Mouse (Mus musculus): ENCODE data around the gene Ccr3. TPM values are rescaled to one million over a fixed set of nuclear protein-coding genes. Genes with fewer than 3 reads are reported as not detected.

Ccr3 gene
- polyA plus RNA-seq, 1 experiment = not detected

DNA sequence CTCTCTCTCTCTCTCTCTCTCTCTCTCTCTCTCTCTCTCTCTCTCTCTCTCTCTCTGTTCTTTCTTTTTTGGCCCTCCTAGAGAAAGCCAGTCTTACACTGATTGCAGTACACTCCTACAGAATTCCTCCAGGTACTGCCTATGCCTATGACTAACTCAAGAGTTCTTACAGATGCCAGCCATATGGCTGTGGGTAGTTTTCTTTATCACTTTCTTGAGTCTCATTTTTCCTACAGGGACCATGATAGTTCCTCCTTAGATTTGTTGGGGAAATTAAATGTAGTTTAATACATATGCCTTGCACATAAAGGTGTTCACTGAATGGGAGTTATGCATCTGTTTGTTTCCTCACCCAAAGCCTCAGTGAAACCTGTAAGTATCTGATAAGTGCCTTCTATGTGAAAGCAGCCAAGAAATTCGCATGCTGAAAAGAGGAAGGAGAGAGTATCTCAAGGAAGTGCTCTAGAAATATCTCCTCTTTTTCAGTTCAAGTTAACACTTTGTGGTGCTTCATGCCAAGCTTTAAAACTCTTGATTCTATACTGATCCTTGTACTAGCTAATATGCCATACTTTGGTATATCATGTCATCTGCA, 30.4 kb upstream of the Ccr3 start:
- Histone ChIP-seq H3K27me3 (ENCODE audit: control insufficient read depth, insufficient read depth, insufficient read length) (no peaks in the 10 kb centered on the region), H3K4me3 (no peak overlapping the region), H3K79me2 (ENCODE audit: control insufficient read depth, insufficient read depth) (no peaks in the 10 kb centered on the region), H3ac (ENCODE audit: control insufficient read depth, insufficient read length) (no peak overlapping the region), H3K36me3 (ENCODE audit: control insufficient read depth, insufficient read depth) (no peaks in the 10 kb centered on the region), H3K4me2 (ENCODE audit: low read depth) (no peak overlapping the region)
- TF ChIP-seq POLR2AphosphoS2 (IDR thresholded peaks at IDR 0.05; ENCODE audit: insufficient read length, low read depth) (no peak), REST (IDR thresholded peaks at IDR 0.05; ENCODE audit: insufficient read depth, insufficient read length) (no peak), TCF12 (IDR thresholded peaks at IDR 0.05; ENCODE audit: insufficient read depth, poor library complexity, severe bottlenecking) (no peak), MYOD1 (IDR thresholded peaks at IDR 0.05; ENCODE audit: control insufficient read depth in 1 of 3, insufficient read length in 2 of 3, low read depth in 2 of 3) (no peak), MYOG (IDR thresholded peaks at IDR 0.05; ENCODE audit: control insufficient read depth in 1 of 3, insufficient read depth in 1 of 3, insufficient read length in 2 of 3, low read depth in 2 of 3) (no peak), MAX (IDR thresholded peaks at IDR 0.05; ENCODE audit: low read depth) (no peak), TCF3 (IDR thresholded peaks at IDR 0.05; ENCODE audit: insufficient read length, low read depth) (no peak), USF1 (IDR thresholded peaks at IDR 0.05; ENCODE audit: low read depth) (no peak), SRF (IDR thresholded peaks at IDR 0.05; ENCODE audit: control insufficient read depth, insufficient read length, low read depth) (no peak), E2F4 (IDR thresholded peaks at IDR 0.05; ENCODE audit: insufficient read depth) (no peak), POLR2A (IDR thresholded peaks at IDR 0.05; ENCODE audit: insufficient read length, low read depth) (no peak), CEBPB (IDR thresholded peaks at IDR 0.05; ENCODE audit: insufficient read depth, poor library complexity, severe bottlenecking) (no peak)

DNA sequence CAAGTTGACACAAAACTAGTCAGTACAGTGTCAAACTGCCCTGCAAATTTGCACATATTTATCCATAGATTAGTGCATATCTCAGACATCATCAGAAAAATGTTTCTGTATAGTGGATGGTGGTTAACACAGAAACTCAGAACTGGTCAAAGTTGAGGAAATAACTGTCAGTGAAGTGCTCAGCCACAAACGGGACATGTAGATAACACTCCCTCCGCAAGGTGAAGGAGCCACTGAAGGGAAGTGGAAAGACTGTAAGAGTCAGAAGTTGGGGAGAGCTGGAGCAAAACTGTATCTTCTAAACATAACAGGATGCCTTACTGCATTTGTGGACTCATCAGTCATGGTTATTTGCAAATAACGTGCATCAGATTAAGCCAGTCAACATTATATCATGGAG, 24.1 kb upstream of the Ccr3 start:
- no peaks in the 10 kb centered on the region for H3K27me3 ChIP-seq (ENCODE audit: control insufficient read depth, insufficient read depth, insufficient read length)
- no peaks in the 10 kb centered on the region for H3K79me2 ChIP-seq (ENCODE audit: control insufficient read depth, insufficient read depth)
- H3ac ChIP-seq (ENCODE audit: control insufficient read depth, insufficient read length) = no peak overlapping the region
- H3K4me2 ChIP-seq (ENCODE audit: low read depth) = no peak overlapping the region
- H3K4me3 ChIP-seq = no peak overlapping the region
- no peaks in the 10 kb centered on the region for H3K36me3 ChIP-seq (ENCODE audit: control insufficient read depth, insufficient read depth)
- no peak for TF ChIP-seq POLR2A (IDR thresholded peaks at IDR 0.05; ENCODE audit: insufficient read length, low read depth)
- TF ChIP-seq E2F4 (IDR thresholded peaks at IDR 0.05; ENCODE audit: insufficient read depth) = no peak
- TF ChIP-seq CEBPB (IDR thresholded peaks at IDR 0.05; ENCODE audit: insufficient read depth, poor library complexity, severe bottlenecking) = no peak
- no peak for TF ChIP-seq USF1 (IDR thresholded peaks at IDR 0.05; ENCODE audit: low read depth)
- TF ChIP-seq SRF (IDR thresholded peaks at IDR 0.05; ENCODE audit: control insufficient read depth, insufficient read length, low read depth) = no peak
- TF ChIP-seq TCF3 (IDR thresholded peaks at IDR 0.05; ENCODE audit: insufficient read length, low read depth) = no peak
- no peak for TF ChIP-seq TCF12 (IDR thresholded peaks at IDR 0.05; ENCODE audit: insufficient read depth, poor library complexity, severe bottlenecking)
- TF ChIP-seq POLR2AphosphoS2 (IDR thresholded peaks at IDR 0.05; ENCODE audit: insufficient read length, low read depth) = no peak
- TF ChIP-seq MYOG (IDR thresholded peaks at IDR 0.05; ENCODE audit: control insufficient read depth in 1 of 3, insufficient read depth in 1 of 3, insufficient read length in 2 of 3, low read depth in 2 of 3) = no peak
- TF ChIP-seq MAX (IDR thresholded peaks at IDR 0.05; ENCODE audit: low read depth) = no peak
- TF ChIP-seq REST (IDR thresholded peaks at IDR 0.05; ENCODE audit: insufficient read depth, insufficient read length) = no peak
- TF ChIP-seq MYOD1 (IDR thresholded peaks at IDR 0.05; ENCODE audit: control insufficient read depth in 1 of 3, insufficient read length in 2 of 3, low read depth in 2 of 3) = no peak

DNA sequence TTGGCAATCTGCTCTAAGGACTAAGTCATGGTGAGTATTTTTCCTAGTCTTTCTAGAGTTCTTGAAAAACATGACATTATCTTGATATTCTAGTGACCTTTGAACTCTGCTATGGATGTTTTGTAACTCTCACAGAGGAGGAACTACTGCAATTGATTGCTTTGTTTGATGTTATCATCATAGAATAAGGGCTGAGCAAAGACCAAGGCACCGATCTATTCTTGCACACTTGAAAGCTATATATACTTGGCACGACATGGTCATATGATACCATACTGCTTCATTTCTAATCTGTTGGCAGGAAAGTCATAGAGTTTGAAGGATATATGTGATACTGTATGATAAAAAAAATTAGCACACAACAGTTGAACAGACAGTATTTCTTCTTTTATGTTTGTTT, 22.0 kb upstream of the Ccr3 start:
- no peaks in the 10 kb centered on the region for H3K27me3 ChIP-seq (ENCODE audit: control insufficient read depth, insufficient read depth, insufficient read length)
- TF ChIP-seq CEBPB (IDR thresholded peaks at IDR 0.05; ENCODE audit: insufficient read depth, poor library complexity, severe bottlenecking) = no peak
- TF ChIP-seq SRF (IDR thresholded peaks at IDR 0.05; ENCODE audit: control insufficient read depth, insufficient read length, low read depth) = no peak
- TF ChIP-seq POLR2AphosphoS2 (IDR thresholded peaks at IDR 0.05; ENCODE audit: insufficient read length, low read depth) = no peak
- TF ChIP-seq REST (IDR thresholded peaks at IDR 0.05; ENCODE audit: insufficient read depth, insufficient read length) = no peak
- no peak for TF ChIP-seq POLR2A (IDR thresholded peaks at IDR 0.05; ENCODE audit: insufficient read length, low read depth)
- TF ChIP-seq MYOD1 (IDR thresholded peaks at IDR 0.05; ENCODE audit: control insufficient read depth in 1 of 3, insufficient read length in 2 of 3, low read depth in 2 of 3) = no peak
- TF ChIP-seq USF1 (IDR thresholded peaks at IDR 0.05; ENCODE audit: low read depth) = no peak
- TF ChIP-seq TCF3 (IDR thresholded peaks at IDR 0.05; ENCODE audit: insufficient read length, low read depth) = no peak
- TF ChIP-seq MYOG (IDR thresholded peaks at IDR 0.05; ENCODE audit: control insufficient read depth in 1 of 3, insufficient read depth in 1 of 3, insufficient read length in 2 of 3, low read depth in 2 of 3) = no peak
- no peak for TF ChIP-seq TCF12 (IDR thresholded peaks at IDR 0.05; ENCODE audit: insufficient read depth, poor library complexity, severe bottlenecking)
- no peak for TF ChIP-seq E2F4 (IDR thresholded peaks at IDR 0.05; ENCODE audit: insufficient read depth)
- no peak for TF ChIP-seq MAX (IDR thresholded peaks at IDR 0.05; ENCODE audit: low read depth)
- H3K4me3 ChIP-seq = no peak overlapping the region
- no peaks in the 10 kb centered on the region for H3K79me2 ChIP-seq (ENCODE audit: control insufficient read depth, insufficient read depth)
- H3ac ChIP-seq (ENCODE audit: control insufficient read depth, insufficient read length) = no peak overlapping the region
- H3K36me3 ChIP-seq (ENCODE audit: control insufficient read depth, insufficient read depth) = no peaks in the 10 kb centered on the region
- H3K4me2 ChIP-seq (ENCODE audit: low read depth) = no peak overlapping the region

DNA sequence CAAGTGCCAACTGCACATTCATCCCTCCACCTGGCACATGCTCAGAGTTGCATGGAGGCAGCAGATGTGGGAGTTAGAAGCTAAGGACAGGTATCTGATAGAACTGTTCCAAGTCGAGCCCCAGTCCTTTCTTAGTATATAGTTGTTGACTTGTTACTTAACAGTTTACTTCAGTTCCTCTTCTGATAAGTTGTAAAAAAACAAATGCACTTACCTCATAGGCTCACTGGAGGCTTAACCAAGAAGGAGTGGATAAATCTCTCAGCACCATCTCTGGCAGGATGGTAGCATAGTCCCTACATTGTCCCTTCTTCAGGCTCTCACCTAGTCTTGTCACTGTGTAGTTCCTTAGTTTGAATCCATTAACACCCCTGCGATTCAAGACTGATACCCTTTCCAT, 9.1 kb upstream of the Ccr3 start:
- no peaks in the 10 kb centered on the region for H3K27me3 ChIP-seq (ENCODE audit: control insufficient read depth, insufficient read depth, insufficient read length)
- H3K36me3 ChIP-seq (ENCODE audit: control insufficient read depth, insufficient read depth) = no peaks in the 10 kb centered on the region
- H3K4me2 ChIP-seq (ENCODE audit: low read depth) = no peak overlapping the region
- TF ChIP-seq MAX (IDR thresholded peaks at IDR 0.05; ENCODE audit: low read depth) = no peak
- TF ChIP-seq POLR2AphosphoS2 (IDR thresholded peaks at IDR 0.05; ENCODE audit: insufficient read length, low read depth) = no peak
- no peak for TF ChIP-seq SRF (IDR thresholded peaks at IDR 0.05; ENCODE audit: control insufficient read depth, insufficient read length, low read depth)
- TF ChIP-seq REST (IDR thresholded peaks at IDR 0.05; ENCODE audit: insufficient read depth, insufficient read length) = no peak
- no peak for TF ChIP-seq TCF3 (IDR thresholded peaks at IDR 0.05; ENCODE audit: insufficient read length, low read depth)
- no peak overlapping the region for H3ac ChIP-seq (ENCODE audit: control insufficient read depth, insufficient read length)
- H3K4me3 ChIP-seq = no peak overlapping the region
- H3K79me2 ChIP-seq (ENCODE audit: control insufficient read depth, insufficient read depth) = no peaks in the 10 kb centered on the region

All from myocyte (in vitro differentiated cells).